Mouse (Mus musculus): ENCODE results near the gene Mt4. TPM values are rescaled to one million over a fixed set of nuclear protein-coding genes. Genes with fewer than 3 reads are reported as not detected.

Gene Mt4
- polyA plus RNA-seq, 1 experiment from 2014 or later: not detected

GRCm38 (mm10) chr8:94183117-94183516 is 46.1 kb downstream of the Mt4 start:
- Histone ChIP-seq H3K9ac (no peak overlapping the region), H3K4me3 (peak overlapping the region; percentile 23), H3K9me3 (no peaks in the 10 kb centered on the region), H3K36me3 (no peaks in the 10 kb centered on the region), H3K4me1 (replicated peaks) (peaks cover 39% of the 10 kb centered on the region), H3K27ac (replicated peaks) (no peak overlapping the region), H3K4me2 (peak overlapping the region; percentile 48), H3K27me3 (peaks cover 82% of the 10 kb centered on the region)
- 0% methylated on average over 16 of the region's 16 CpGs for WGBS
- ATAC-seq (ENCODE audit: low FRiP score, low read depth): peak; percentile 47; the same call in 1 of the 2 replicates

- Histone ChIP-seq H3K4me1 (replicated peaks) (peaks cover 29% of the 10 kb centered on the region), H3K9ac (no peak overlapping the region), H3K36me3 (no peaks in the 10 kb centered on the region), H3K27ac (replicated peaks) (no peak overlapping the region), H3K4me2 (no peak overlapping the region), H3K27me3 (peaks cover 73% of the 10 kb centered on the region), H3K4me3 (no peak overlapping the region), H3K9me3 (no peaks in the 10 kb centered on the region)
- ATAC-seq (ENCODE audit: low FRiP score, low read depth): no peak
- WGBS: 31% methylated on average over 12 of the region's 12 CpGs
Observed at GRCm38 (mm10) chr8:94184357-94184843, 47.4 kb downstream of the Mt4 start.

GRCm38 (mm10) chr8:94185791-94186190 is 48.8 kb downstream of the Mt4 start:
- H3K4me1 ChIP-seq (replicated peaks): peaks cover 20% of the 10 kb centered on the region
- no peak overlapping the region for H3K9ac ChIP-seq
- no peak overlapping the region for H3K27ac ChIP-seq (replicated peaks)
- no peak overlapping the region for H3K4me3 ChIP-seq
- 67% methylated on average over 6 of the region's 6 CpGs for WGBS
- H3K27me3 ChIP-seq: peaks cover 62% of the 10 kb centered on the region
- H3K9me3 ChIP-seq: no peaks in the 10 kb centered on the region
- H3K36me3 ChIP-seq: no peaks in the 10 kb centered on the region
- ATAC-seq (ENCODE audit: low FRiP score, low read depth): no peak
- H3K4me2 ChIP-seq: no peak overlapping the region

- no peak overlapping the region for H3K9ac ChIP-seq
- peaks cover 23% of the 10 kb centered on the region for H3K4me1 ChIP-seq (replicated peaks)
- H3K9me3 ChIP-seq: no peaks in the 10 kb centered on the region
- no peaks in the 10 kb centered on the region for H3K36me3 ChIP-seq
- H3K4me3 ChIP-seq: no peak overlapping the region
- no peak overlapping the region for H3K27ac ChIP-seq (replicated peaks)
- H3K27me3 ChIP-seq: peaks cover 59% of the 10 kb centered on the region
- peak overlapping the region; percentile 44 for H3K4me2 ChIP-seq
- ATAC-seq (ENCODE audit: low FRiP score, low read depth): peak; percentile 54; the same call in 1 of the 2 replicates
- 7% methylated on average over 17 of the region's 17 CpGs for WGBS
Observed at GRCm38 (mm10) chr8:94186542-94186941, 49.5 kb downstream of the Mt4 start.

- Histone ChIP-seq H3K4me2 (0 out of 2 replicates have a peak overlapping the region, but pooled peaks have one; percentile 12), H3K9ac (no peak overlapping the region), H3K9me3 (no peaks in the 10 kb centered on the region), H3K27ac (replicated peaks) (no peak overlapping the region), H3K4me3 (no peak overlapping the region), H3K36me3 (no peaks in the 10 kb centered on the region), H3K4me1 (replicated peaks) (peaks cover 23% of the 10 kb centered on the region), H3K27me3 (peaks cover 50% of the 10 kb centered on the region)
- no peak for ATAC-seq (ENCODE audit: low FRiP score, low read depth)
- WGBS: 35% methylated on average over 21 of the region's 21 CpGs
Observed at GRCm38 (mm10) chr8:94187290-94188002, 50.4 kb downstream of the Mt4 start.

Other genes starting within 250 kb of the Mt4 start
- gene Amfr, start 124.4 kb upstream of the Mt4 start, polyA plus RNA-seq (2015; fragmentation: Nextera tagmentation; extraction: Ambion mirVana): 76.0 and 84.9 TPM in 2 replicates
- 78.5 and 90.5 TPM in 2 replicates for gene Nudt21, start 100.2 kb upstream of the Mt4 start, polyA plus RNA-seq (2015; fragmentation: Nextera tagmentation; extraction: Ambion mirVana)
- gene Ogfod1, start 100.0 kb upstream of the Mt4 start, polyA plus RNA-seq (2015; fragmentation: Nextera tagmentation; extraction: Ambion mirVana): 15.0 and 15.8 TPM in 2 replicates
- 20.1 and 20.8 TPM in 2 replicates for gene Bbs2, start 38.3 kb upstream of the Mt4 start, polyA plus RNA-seq (2015; fragmentation: Nextera tagmentation; extraction: Ambion mirVana)
- 211 and 230 TPM in 2 replicates for gene Mt3, start 15.4 kb downstream of the Mt4 start, polyA plus RNA-seq (2015; fragmentation: Nextera tagmentation; extraction: Ambion mirVana)
- 21.4 and 24.6 TPM in 2 replicates for gene Mt2, start 35.5 kb downstream of the Mt4 start, polyA plus RNA-seq (2015; fragmentation: Nextera tagmentation; extraction: Ambion mirVana)
- gene Mt1, start 41.9 kb downstream of the Mt4 start, polyA plus RNA-seq (2015; fragmentation: Nextera tagmentation; extraction: Ambion mirVana): 89.2 and 96.5 TPM in 2 replicates
- gene Nup93, start 77.4 kb downstream of the Mt4 start, polyA plus RNA-seq (2015; fragmentation: Nextera tagmentation; extraction: Ambion mirVana): 58.1 and 58.9 TPM in 2 replicates
- gene Slc12a3, start 192.0 kb downstream of the Mt4 start, polyA plus RNA-seq (2015; fragmentation: Nextera tagmentation; extraction: Ambion mirVana): 0.08 and 0.14 TPM in 2 replicates
- 72.2 and 73.2 TPM in 2 replicates for gene Herpud1, start 249.2 kb downstream of the Mt4 start, polyA plus RNA-seq (2015; fragmentation: Nextera tagmentation; extraction: Ambion mirVana)